Mouse (Mus musculus): ENCODE data around the gene Sass6.
"Not testable (repeated sequence)": the region's sequence is repeated elsewhere in the genome, so short reads cannot be mapped to it uniquely, and the experiment has no call there.

The Sass6 gene

GRCm38 (mm10) chr3:116594728-116595602 lies at the start of gene Sass6:
TSS of gene Sass6 (plus strand) at chr3:116594982.
- DNase-seq (ENCODE audit: low read depth) = peak; percentile 95

DNA sequence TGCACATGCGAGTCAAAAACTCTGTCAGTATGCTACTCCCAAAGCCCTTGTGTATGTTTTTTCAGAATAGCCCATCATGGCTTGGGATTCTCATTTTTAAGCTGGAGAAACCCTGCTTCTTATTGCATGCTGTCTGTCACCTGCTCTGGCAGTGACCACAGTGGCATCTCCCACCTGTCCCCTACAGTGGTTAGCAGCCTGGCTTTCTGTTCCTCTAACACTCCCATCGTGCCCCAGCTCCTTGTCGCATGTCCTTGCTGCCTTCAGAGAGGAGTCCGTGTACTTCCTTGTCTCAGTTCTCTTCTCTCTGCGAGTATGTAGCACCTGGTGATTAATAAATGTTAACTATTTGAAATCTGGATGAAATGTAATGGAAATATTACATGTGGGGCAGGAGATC lies 47.4 kb upstream of the Sass6 start:
- no peak for DNase-seq (ENCODE audit: low read depth)

- no peak for DNase-seq (ENCODE audit: low read depth)
Measured at GRCm38 (mm10) chr3:116551362-116551761, 43.4 kb upstream of the Sass6 start.

- DNase-seq (ENCODE audit: low read depth) = not testable (repeated sequence)
Measured at GRCm38 (mm10) chr3:116561315-116561714, 33.5 kb upstream of the Sass6 start.

DNA sequence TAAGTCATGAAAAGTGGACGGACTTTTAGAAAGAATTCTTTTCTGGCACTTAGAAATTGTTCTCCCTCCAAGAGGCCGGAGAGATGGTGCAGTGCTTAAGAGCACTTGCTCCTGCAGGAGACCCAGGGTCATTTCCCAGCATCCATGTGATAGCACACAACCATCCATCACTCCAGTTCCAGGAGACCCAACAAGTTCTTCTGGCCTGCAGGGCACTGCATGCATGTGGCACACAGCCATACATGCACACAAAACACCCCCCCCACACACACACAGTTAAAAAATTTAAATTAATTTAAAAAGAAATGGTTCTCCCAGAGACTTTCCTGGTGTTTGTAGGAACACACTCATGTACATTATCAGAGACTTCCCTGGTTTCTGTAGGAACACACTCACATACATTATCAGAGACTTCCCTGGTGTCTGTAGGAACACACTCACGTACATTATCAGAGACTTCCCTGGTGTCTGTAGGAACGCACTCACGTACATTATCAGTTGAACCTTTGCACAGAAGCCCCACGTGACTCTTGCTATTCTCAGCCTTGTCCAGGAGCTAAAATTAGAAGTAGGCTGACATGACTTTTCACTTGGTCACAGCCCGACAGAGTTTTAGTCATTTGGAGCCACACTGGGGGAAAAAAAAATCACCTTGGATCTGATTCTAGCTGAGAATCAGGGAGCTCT lies 32.2 kb upstream of the Sass6 start, which contains the start of gene Lrrc39:
Gene Lrrc39, plus strand, starts transcription at position 566 of the 687 bp plus-strand sequence.
- peak; percentile 24 for DNase-seq (ENCODE audit: low read depth)

DNA sequence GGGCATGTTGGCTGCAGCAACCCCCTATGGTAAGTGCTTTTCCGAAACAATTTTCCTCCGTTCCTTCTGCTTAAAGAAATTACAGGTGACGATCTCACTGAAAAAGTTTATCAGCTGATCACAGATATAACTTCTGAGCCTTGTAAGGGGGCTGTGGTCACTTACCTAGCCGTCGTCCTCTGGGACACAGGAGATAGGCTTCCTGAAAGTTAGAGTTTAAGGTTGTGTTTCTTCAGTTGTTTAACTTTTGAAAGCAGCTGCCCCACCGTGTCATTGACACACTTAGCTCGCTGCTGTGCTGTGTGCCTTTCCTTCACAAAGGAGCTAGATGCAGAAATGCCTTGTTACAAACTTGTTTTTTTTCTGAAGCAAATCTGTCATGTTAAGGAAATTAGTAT lies 31.7 kb upstream of the Sass6 start:
- no peak for DNase-seq (ENCODE audit: low read depth)

DNA sequence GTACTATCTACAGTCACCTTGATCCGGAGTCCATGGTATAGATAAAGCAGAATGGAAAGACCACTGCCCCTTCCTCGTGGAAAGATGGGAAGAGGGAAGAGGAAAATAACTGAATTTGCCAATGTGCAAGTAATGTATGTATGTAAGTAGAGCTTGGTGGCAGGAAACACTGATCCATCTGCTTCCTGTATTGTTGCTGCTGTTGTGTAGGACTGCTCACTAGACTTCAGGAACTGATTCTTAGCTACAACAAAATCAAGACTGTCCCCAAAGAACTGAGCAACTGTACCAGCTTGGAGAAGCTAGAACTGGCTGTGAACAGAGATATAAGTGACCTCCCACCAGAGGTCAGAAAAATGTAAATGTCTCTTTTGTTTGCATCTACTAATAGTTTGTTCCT lies 24.2 kb upstream of the Sass6 start:
- DNase-seq (ENCODE audit: low read depth) = no peak

DNA sequence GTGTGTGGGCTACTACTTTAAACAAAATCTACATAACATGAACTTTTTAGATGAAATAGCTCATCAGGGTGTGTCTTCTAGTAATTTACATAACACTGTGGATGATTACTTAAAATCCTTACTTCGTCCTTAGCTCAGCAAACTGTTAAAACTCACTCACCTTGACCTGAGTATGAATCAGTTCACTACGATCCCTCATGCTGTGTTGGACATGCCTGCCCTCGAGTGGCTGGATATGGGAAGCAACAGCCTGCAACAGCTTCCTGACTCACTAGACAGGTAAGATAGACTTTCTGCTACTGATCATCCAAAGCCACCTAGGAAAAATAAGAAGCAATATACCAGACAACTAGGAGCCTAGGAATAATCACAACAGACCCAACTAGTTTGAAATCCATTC lies 17.5 kb upstream of the Sass6 start:
- DNase-seq (ENCODE audit: low read depth) = no peak

DNA sequence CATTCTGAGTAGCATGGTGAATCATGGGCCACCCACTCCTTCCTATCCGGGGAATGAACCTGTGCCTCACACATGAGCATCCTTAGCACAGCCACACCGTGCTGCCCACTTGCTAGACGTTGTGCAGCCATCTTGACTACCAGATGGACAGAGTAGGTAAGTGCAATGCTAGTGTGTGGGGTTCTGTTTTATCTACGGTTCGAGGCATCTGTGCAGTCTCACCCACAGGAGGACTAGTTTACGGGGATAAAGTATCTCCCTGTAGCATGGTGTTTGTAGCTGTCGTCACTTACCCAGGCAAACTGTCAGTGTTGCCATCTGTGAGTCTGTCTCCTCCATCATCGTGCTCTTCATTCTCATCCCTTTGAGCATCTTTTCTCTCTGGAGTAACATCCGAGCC lies 12.6 kb upstream of the Sass6 start:
- DNase-seq (ENCODE audit: low read depth) = no peak

DNA sequence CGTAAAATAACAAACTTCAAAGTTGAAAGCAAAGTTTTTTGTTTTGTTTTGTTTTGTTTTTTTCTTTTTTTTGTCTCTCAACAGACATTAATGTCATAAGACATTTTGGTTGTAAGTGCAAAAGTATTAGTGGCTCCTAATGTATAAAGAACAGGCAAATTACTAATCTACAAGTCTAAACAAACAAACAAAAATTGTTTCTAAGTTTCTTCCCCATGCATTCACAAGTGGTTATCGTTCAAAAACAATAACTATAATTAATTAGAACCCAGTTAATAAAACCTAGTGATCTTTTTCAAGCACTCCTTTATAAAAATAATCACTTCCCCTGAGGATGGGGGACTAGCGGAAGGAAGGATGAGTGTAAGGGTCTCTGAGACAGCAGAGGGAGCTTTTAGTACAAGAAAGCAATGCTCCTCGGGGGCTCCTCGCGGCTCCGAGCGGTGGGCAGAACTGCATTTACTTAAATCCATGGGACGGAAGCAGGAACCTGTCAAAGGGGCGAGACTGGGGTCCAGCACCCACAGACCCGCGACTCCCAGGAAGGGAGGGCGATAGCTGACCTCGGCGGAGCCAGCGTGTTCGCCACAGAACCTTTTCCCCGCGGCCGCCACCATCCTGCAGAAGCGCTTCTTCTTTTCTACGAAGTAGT lies 580 bp upstream of the Sass6 start:
- DNase-seq (ENCODE audit: low read depth) = peak; percentile 41

DNA sequence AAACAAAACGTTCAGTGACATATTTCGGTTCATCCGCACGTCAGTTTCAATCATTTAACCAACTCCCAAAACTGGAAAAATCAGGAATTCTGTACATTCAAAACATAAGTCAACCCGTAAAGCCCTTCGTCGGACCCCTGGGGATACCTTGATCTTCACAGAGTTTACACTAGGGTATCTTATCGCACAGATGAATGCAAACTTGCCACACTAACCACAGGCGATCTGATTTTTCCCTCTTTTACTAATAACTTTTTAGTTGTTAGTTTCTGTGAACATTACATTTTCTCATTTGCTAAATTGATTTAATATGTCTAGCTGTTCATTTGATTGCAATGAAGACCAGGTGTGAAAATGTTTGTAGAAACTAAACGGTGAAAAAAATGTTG lies 815 bp downstream of the Sass6 start:
- no peak for DNase-seq (ENCODE audit: low read depth)

GRCm38 (mm10) chr3:116599705-116600104 lies 4.9 kb downstream of the Sass6 start:
- DNase-seq (ENCODE audit: low read depth) = no peak

DNA sequence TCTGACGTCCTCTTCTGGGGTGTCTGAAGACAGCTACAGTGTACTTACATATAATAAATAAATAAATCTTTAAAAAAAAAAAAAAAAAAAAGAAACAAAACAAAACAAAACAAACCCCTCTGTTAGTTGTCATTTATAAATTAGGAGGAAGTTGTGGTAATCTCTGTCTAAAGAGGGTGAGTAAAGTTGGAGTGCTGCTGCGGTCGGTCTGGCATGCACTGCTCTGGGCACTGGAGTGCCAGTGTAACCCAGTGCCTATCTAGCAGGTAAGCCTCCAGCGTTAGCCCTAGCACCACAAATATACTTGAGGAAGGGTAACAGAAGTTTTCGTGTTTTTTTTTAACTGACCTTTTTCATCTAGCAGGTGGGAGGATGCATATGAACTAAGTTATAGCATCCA lies 6.2 kb downstream of the Sass6 start:
- DNase-seq (ENCODE audit: low read depth) = no peak

DNA sequence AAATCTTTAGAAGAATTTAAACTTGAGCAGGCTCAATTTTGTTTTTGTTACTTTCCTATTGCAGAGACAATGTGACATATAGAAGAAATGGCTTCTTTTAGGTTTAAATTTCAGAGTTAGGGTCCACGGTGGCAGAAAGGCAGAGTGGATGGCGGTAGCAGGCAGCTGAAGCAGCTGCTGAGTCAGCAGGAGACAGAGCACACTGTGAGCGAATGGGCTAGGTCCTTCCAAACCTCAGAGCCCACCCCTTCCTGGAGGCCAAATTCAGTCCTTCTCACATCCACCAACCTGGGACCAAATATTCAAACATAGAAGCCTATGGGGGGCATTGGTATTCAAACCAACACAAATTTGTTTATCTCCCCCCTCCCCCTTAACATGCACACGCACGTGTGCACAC lies 7.0 kb downstream of the Sass6 start:
- no peak for DNase-seq (ENCODE audit: low read depth)

DNA sequence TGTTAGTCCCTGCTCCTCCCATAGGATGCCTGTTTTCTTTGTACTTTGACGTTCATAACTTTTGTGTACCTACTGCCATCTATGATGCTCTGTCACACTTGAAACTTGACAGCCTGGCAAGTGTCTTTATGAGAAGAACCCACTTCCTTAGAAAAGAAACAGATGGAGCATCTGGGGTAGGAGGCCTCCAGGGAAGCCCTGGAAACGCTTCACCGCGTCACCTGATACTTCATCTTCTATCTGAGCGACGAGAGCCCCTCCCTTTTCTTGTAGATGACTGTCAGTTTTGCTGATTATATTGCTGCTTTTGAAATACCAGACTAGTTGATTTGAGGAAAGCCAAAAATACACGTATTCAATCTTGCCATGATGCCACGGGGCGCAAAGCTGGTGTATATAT lies 9.8 kb downstream of the Sass6 start:
- no peak for DNase-seq (ENCODE audit: low read depth)

GRCm38 (mm10) chr3:116614295-116614892 lies 19.6 kb downstream of the Sass6 start, which contains the start of gene Trmt13:
TSS of gene Trmt13 (minus strand) at chr3:116614587.
- no peak for DNase-seq (ENCODE audit: low read depth)

GRCm38 (mm10) chr3:116615318-116616068 lies 20.7 kb downstream of the Sass6 start:
- no peak for DNase-seq (ENCODE audit: low read depth)

- DNase-seq (ENCODE audit: low read depth) = no peak
Measured at GRCm38 (mm10) chr3:116618855-116619254, 24.1 kb downstream of the Sass6 start.

GRCm38 (mm10) chr3:116620636-116621370 lies 26.0 kb downstream of the Sass6 start:
- no peak for DNase-seq (ENCODE audit: low read depth)

- no peak for DNase-seq (ENCODE audit: low read depth)
Measured at GRCm38 (mm10) chr3:116622641-116623040, 27.9 kb downstream of the Sass6 start.

DNA sequence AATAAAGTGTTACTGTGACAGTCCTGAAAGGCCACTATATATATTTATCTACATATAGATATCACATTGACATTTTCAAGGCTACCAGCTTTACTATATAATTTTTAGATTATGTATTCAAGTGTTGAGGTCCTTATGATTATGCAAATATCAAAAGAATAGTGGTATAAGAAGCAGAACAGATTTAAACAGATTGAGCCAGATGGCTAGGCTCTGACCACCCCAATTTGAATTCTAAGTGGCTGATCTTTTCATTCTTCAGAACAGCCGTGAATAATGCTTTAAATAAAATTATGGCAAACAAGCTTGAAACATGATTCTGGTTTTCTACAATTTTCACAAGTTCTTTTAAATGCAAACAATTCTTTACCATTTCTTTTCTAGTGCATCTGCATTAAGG lies 36.7 kb downstream of the Sass6 start:
- no peak for DNase-seq (ENCODE audit: low read depth)

All from c-Kit-positive CD71-negative TER-119-negative erythroid progenitor cells, embryonic 14.5 days (primary cell).